Mouse (Mus musculus): Measurements from ENCODE around the gene Cd96.
A peak's percentile ranks its signal among the peaks of the same experiment; 100 is the strongest.

The Cd96 gene

GRCm38 (mm10) chr16:46046906-46047305 is 73.1 kb downstream of the Cd96 start:
- DNase-seq (ENCODE audit: inconsistent age in 2 of 2, low spot score in 1 of 2): no peak

GRCm38 (mm10) chr16:46036261-46036660 is 83.8 kb downstream of the Cd96 start:
- no peak for DNase-seq (ENCODE audit: inconsistent age in 2 of 2, low spot score in 1 of 2)

GRCm38 (mm10) chr16:46033896-46034295 is 86.2 kb downstream of the Cd96 start:
- no peak for DNase-seq (ENCODE audit: inconsistent age in 2 of 2, low spot score in 1 of 2)

- no peak for DNase-seq (ENCODE audit: inconsistent age in 2 of 2, low spot score in 1 of 2)
These were observed 97.0 kb downstream of the Cd96 start for GRCm38 (mm10) chr16:46022958-46023491.

GRCm38 (mm10) chr16:46022189-46022928 is 97.7 kb downstream of the Cd96 start:
- DNase-seq (ENCODE audit: inconsistent age in 2 of 2, low spot score in 1 of 2): peak; percentile 37 to 75

GRCm38 (mm10) chr16:46021302-46021701 is 98.7 kb downstream of the Cd96 start:
- no peak for DNase-seq (ENCODE audit: inconsistent age in 2 of 2, low spot score in 1 of 2)

GRCm38 (mm10) chr16:46020396-46020795 is 99.7 kb downstream of the Cd96 start:
- no peak for DNase-seq (ENCODE audit: inconsistent age in 2 of 2, low spot score in 1 of 2)

- peak in 1 of 2 experiments; percentile 69 for DNase-seq (ENCODE audit: inconsistent age in 2 of 2, low spot score in 1 of 2)
These were observed 100.3 kb downstream of the Cd96 start for GRCm38 (mm10) chr16:46019799-46020198.

GRCm38 (mm10) chr16:46019359-46019758 is 100.7 kb downstream of the Cd96 start:
- DNase-seq (ENCODE audit: inconsistent age in 2 of 2, low spot score in 1 of 2): no peak

GRCm38 (mm10) chr16:46011696-46012095 is 108.4 kb downstream of the Cd96 start:
- DNase-seq (ENCODE audit: inconsistent age in 2 of 2, low spot score in 1 of 2): no peak

GRCm38 (mm10) chr16:46010906-46011220 is 109.2 kb downstream of the Cd96 start:
- DNase-seq (ENCODE audit: inconsistent age in 2 of 2, low spot score in 1 of 2): peak in 1 of 2 experiments; percentile 20

GRCm38 (mm10) chr16:46010153-46010905 is 109.7 kb downstream of the Cd96 start, which contains the start of gene Plcxd2:
Plcxd2 (minus strand) TSS chr16:46010218.
- peak; percentile 96 to 98 for DNase-seq (ENCODE audit: inconsistent age in 2 of 2, low spot score in 1 of 2)

- DNase-seq (ENCODE audit: inconsistent age in 2 of 2, low spot score in 1 of 2): no peak
These were observed 110.3 kb downstream of the Cd96 start for GRCm38 (mm10) chr16:46009717-46010116.

GRCm38 (mm10) chr16:46008766-46009165 is 111.3 kb downstream of the Cd96 start:
- DNase-seq (ENCODE audit: inconsistent age in 2 of 2, low spot score in 1 of 2): no peak

- no peak for DNase-seq (ENCODE audit: inconsistent age in 2 of 2, low spot score in 1 of 2)
These were observed 111.9 kb downstream of the Cd96 start for GRCm38 (mm10) chr16:46008036-46008605.

- no peak for DNase-seq (ENCODE audit: inconsistent age in 2 of 2, low spot score in 1 of 2)
These were observed 113.8 kb downstream of the Cd96 start for GRCm38 (mm10) chr16:46006261-46006660.

- no peak for DNase-seq (ENCODE audit: inconsistent age in 2 of 2, low spot score in 1 of 2)
These were observed 118.4 kb downstream of the Cd96 start for GRCm38 (mm10) chr16:46001550-46002166.

GRCm38 (mm10) chr16:46000976-46001375 is 119.1 kb downstream of the Cd96 start:
- DNase-seq (ENCODE audit: inconsistent age in 2 of 2, low spot score in 1 of 2): no peak

- DNase-seq (ENCODE audit: inconsistent age in 2 of 2, low spot score in 1 of 2): no peak
These were observed 120.5 kb downstream of the Cd96 start for GRCm38 (mm10) chr16:45999374-46000191.

GRCm38 (mm10) chr16:45998231-45998630 is 121.8 kb downstream of the Cd96 start:
- no peak for DNase-seq (ENCODE audit: inconsistent age in 2 of 2, low spot score in 1 of 2)
